Mouse (Mus musculus): ENCODE measurements at regions not wholly inside any gene's neighbourhood (a gene's known extent, or its start where the extent isn't known, plus 50 kb on each side); places are given as distances from the start of the nearest gene placed in this dataset.

DNA sequence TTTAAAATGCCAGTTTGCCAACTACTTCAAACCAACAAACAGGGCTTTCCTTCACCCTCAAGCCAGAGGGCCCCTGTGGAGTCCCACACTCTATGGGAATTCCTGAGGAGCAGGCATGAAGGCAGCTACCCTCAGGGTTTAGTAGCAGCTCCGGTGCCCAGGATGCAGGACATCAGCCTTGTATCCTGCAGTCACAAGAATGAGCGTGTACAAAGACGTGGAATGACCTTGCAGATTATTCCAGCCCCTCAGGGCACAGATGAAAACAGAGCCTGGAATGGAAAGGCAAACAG is 143.2 kb upstream of the Car8 start:
- TF ChIP-seq CTCF (IDR thresholded peaks at IDR 0.05) = no peak
- no peak for TF ChIP-seq EP300 (IDR thresholded peaks at IDR 0.05)
